Mouse (Mus musculus): ENCODE data around the gene Onecut1. TPM values are rescaled to one million over a fixed set of nuclear protein-coding genes. Genes with fewer than 3 reads are reported as not detected.

Onecut1 gene
- total and polyA plus RNA-seq, 3 experiments: not detected

DNA sequence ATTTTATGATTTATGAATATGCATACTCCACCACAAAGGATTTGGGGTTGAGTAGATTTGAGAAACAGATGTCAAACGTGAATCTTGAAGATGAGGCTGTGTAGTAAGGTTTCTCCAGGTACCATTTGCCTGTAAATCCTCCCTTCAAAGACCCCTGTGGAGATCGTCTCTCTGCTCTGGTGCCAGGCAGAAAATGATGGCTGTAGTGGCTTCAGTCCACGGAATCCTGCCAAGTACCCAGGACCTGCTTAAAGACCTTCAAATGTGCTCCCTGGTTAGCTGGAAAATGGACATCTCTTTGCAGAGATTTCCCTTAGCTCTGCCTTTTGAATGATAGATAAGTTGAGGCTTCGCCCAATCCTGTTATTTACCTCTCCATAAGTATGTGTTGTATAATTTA, 26.1 kb downstream of the Onecut1 start:
- dilution Hi-C loops (cut with MboI; ENCODE audit: extremely low pct_ligation_motif_present, extremely low pct_unique_long_range_greater_than_20kb, low sequenced_read_pairs) (no loop called here), in situ Hi-C loops (cut with MboI; ENCODE audit: low pct_ligation_motif_present, low pct_unique_long_range_greater_than_20kb, low sequenced_read_pairs) (no loop called here)
- Histone ChIP-seq H3K27me3 (replicated peaks) (peaks cover 4% of the 10 kb centered on the region), H3K27ac (ENCODE audit: insufficient read depth, low read depth) (no peak overlapping the region), H3K4me3 (replicated peaks in 1 of 3; ENCODE audit: low read depth in 2 of 3, low read length in 2 of 3, poor library complexity in 1 of 3) (no peak overlapping the region), H3K79me2 (replicated peaks; ENCODE audit: control insufficient read depth, extremely low read depth, insufficient read depth, poor library complexity, severe bottlenecking) (no peaks in the 10 kb centered on the region), H3K4me1 (ENCODE audit: control insufficient read depth in 1 of 2, insufficient read depth in 2 of 2) (peaks cover 0 to 3% of the 10 kb centered on the region in 2 experiments; a peak in 2 of 4 replicates), H3K4me2 (ENCODE audit: insufficient read depth, low read depth, poor library complexity, severe bottlenecking) (no peak overlapping the region), H3K9ac (ENCODE audit: insufficient read depth, low read depth) (no peak overlapping the region), H3K9me3 (replicated peaks; ENCODE audit: low read length) (no peaks in the 10 kb centered on the region), H3K36me3 (replicated peaks in 1 of 2; ENCODE audit: control insufficient read depth in 1 of 2, insufficient read depth in 1 of 2, low read length in 1 of 2) (no peaks in the 10 kb centered on the region)
- no peak for DNase-seq (ENCODE audit: extremely low read depth)
- TF ChIP-seq NRF1 (IDR thresholded peaks at IDR 0.05; ENCODE audit: low read depth, low read length): no peak
- TF ChIP-seq GABPA (IDR thresholded peaks at IDR 0.05; ENCODE audit: insufficient replicate concordance, low read depth, low read length): no peak
- no peak for TF ChIP-seq RCOR1 (conservative IDR thresholded peaks at IDR 0.05; ENCODE audit: low read depth, low read length)
- no peak for TF ChIP-seq CHD1 (IDR thresholded peaks at IDR 0.05; ENCODE audit: low read depth, low read length)
- TF ChIP-seq SMC3 (IDR thresholded peaks at IDR 0.05; ENCODE audit: low read depth, low read length): no peak
- TF ChIP-seq UBTF (IDR thresholded peaks at IDR 0.05; ENCODE audit: low read depth, low read length): no peak
- TF ChIP-seq JUN (IDR thresholded peaks at IDR 0.05; ENCODE audit: insufficient read depth, low read depth, low read length): no peak
- no peak for TF ChIP-seq MYC (IDR thresholded peaks at IDR 0.05; ENCODE audit: low read depth, low read length)
- TF ChIP-seq SIN3A (IDR thresholded peaks at IDR 0.05; ENCODE audit: low read length): no peak
- TF ChIP-seq ZMIZ1 (IDR thresholded peaks at IDR 0.05; ENCODE audit: low read depth, low read length): no peak
- TF ChIP-seq KAT2A (IDR thresholded peaks at IDR 0.05; ENCODE audit: insufficient replicate concordance, low read length): no peak
- no peak for TF ChIP-seq BHLHE40 (IDR thresholded peaks at IDR 0.05; ENCODE audit: low read depth, low read length)
- TF ChIP-seq CTCF (conservative IDR thresholded peaks at IDR 0.05 in 1 of 2, IDR thresholded peaks at IDR 0.05 in 1 of 2; ENCODE audit: low read depth in 2 of 2, low read length in 2 of 2): no peak
- no peak for TF ChIP-seq POLR2AphosphoS2 (IDR thresholded peaks at IDR 0.05; ENCODE audit: low read depth, low read length)

DNA sequence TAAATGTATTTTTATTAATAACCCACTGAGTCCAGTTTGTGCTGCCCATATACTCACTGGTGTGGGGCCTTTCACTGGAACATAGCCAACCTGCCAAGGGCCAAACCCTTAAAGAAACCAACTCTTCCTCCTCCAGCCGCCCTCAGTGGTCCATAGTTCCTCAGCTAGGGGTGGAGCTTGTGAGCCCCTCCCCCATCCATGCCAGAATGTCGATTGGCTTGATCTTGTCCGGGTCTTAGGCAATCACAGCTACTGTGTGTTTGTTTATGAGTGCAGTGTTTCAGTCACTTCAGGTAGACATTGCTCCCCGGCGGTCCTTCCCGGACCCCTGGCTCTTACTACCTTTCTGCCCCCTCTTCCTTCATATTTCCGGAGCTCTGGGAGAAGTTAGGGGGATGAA, 35.0 kb downstream of the Onecut1 start:
- no peak overlapping the region for H3K9ac ChIP-seq (ENCODE audit: insufficient read depth, low read depth)
- no peak overlapping the region for H3K4me3 ChIP-seq (replicated peaks in 1 of 3; ENCODE audit: low read depth in 2 of 3, low read length in 2 of 3, poor library complexity in 1 of 3)
- H3K4me2 ChIP-seq (ENCODE audit: insufficient read depth, low read depth, poor library complexity, severe bottlenecking): no peak overlapping the region
- TF ChIP-seq E2F4 (IDR thresholded peaks at IDR 0.05; ENCODE audit: insufficient replicate concordance, low read depth, low read length) (no peak), ZKSCAN1 (IDR thresholded peaks at IDR 0.05; ENCODE audit: borderline replicate concordance, low read depth, low read length) (no peak), ZC3H11A (IDR thresholded peaks at IDR 0.05; ENCODE audit: low read depth, low read length) (no peak), PAX5 (IDR thresholded peaks at IDR 0.05; ENCODE audit: low read length) (no peak), TBP (conservative IDR thresholded peaks at IDR 0.05; ENCODE audit: low read depth, low read length) (no peak), ZMIZ1 (IDR thresholded peaks at IDR 0.05; ENCODE audit: low read depth, low read length) (no peak), CHD2 (IDR thresholded peaks at IDR 0.05; ENCODE audit: low read length) (no peak)
- H3K36me3 ChIP-seq (replicated peaks in 1 of 2; ENCODE audit: control insufficient read depth in 1 of 2, insufficient read depth in 1 of 2, low read length in 1 of 2): no peaks in the 10 kb centered on the region
- DNase-seq (ENCODE audit: extremely low read depth): no peak
- no peaks in the 10 kb centered on the region for H3K79me2 ChIP-seq (replicated peaks; ENCODE audit: control insufficient read depth, extremely low read depth, insufficient read depth, poor library complexity, severe bottlenecking)
- H3K27me3 ChIP-seq (replicated peaks): no peaks in the 10 kb centered on the region
- in situ Hi-C loops (cut with MboI; ENCODE audit: low pct_ligation_motif_present, low pct_unique_long_range_greater_than_20kb, low sequenced_read_pairs) (no loop called here), dilution Hi-C loops (cut with MboI; ENCODE audit: extremely low pct_ligation_motif_present, extremely low pct_unique_long_range_greater_than_20kb, low sequenced_read_pairs) (no loop called here)
- H3K4me1 ChIP-seq (ENCODE audit: control insufficient read depth in 1 of 2, insufficient read depth in 2 of 2): peaks cover 6 to 9% of the 10 kb centered on the region in 2 experiments
- no peak overlapping the region for H3K27ac ChIP-seq (ENCODE audit: insufficient read depth, low read depth)
- no peaks in the 10 kb centered on the region for H3K9me3 ChIP-seq (replicated peaks; ENCODE audit: low read length)
